Mouse (Mus musculus): ENCODE results near the gene Tppp3. TPM values are rescaled to one million over a fixed set of nuclear protein-coding genes. Genes with fewer than 3 reads are reported as not detected.

The Tppp3 gene
- polyA plus RNA-seq, 1 experiment from 2014 or later: 23.3 TPM

DNA sequence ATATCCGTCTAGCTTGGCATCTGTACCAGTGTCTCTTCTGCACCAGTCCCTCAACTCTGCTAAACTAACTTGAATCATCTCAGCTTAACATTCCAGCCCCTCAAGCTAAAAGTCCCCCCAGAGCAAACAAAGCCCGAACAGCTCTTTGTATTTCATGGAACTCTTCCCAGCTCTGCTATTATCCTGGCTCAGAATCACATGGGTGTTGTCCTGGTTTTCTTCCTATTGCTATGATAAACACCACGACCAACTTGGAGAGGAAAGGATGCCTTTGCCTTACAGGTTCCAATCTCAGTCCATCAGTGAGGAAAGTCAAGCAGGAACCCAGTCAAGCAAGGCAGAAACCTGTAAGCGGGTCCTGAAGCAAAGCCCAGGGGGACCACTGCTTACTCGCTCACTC is 37.8 kb downstream of the Tppp3 start:
- Histone ChIP-seq H3K27me3 (ENCODE audit: poor library complexity, severe bottlenecking) (no peaks in the 10 kb centered on the region; the same call in 1 of the 2 replicates), H3K27ac (no peak overlapping the region), H3K9me3 (no peaks in the 10 kb centered on the region), H3K36me3 (replicated peaks) (no peaks in the 10 kb centered on the region), H3K4me3 (no peak overlapping the region), H3K4me1 (peaks cover 21% of the 10 kb centered on the region)
- 57% methylated on average over 5 of the region's 5 CpGs for WGBS
- DNase-seq (ENCODE audit: extremely low spot score, low spot score): no peak

- no peaks in the 10 kb centered on the region for H3K9me3 ChIP-seq
- H3K27me3 ChIP-seq (ENCODE audit: poor library complexity, severe bottlenecking): no peaks in the 10 kb centered on the region; the same call in 1 of the 2 replicates
- DNase-seq (ENCODE audit: extremely low spot score, low spot score): no peak
- H3K27ac ChIP-seq: no peak overlapping the region
- no peak overlapping the region for H3K4me3 ChIP-seq
- H3K36me3 ChIP-seq (replicated peaks): no peaks in the 10 kb centered on the region
- peaks cover 21% of the 10 kb centered on the region for H3K4me1 ChIP-seq
- WGBS: 74% methylated on average over 6 of the region's 6 CpGs
Observed at GRCm38 (mm10) chr8:105433021-105433420, 38.3 kb downstream of the Tppp3 start.

- 73% methylated on average over 7 of the region's 7 CpGs for WGBS
- Histone ChIP-seq H3K4me1 (peaks cover 23% of the 10 kb centered on the region), H3K4me3 (no peak overlapping the region)
Observed at GRCm38 (mm10) chr8:105431743-105432515, 39.4 kb downstream of the Tppp3 start.

DNA sequence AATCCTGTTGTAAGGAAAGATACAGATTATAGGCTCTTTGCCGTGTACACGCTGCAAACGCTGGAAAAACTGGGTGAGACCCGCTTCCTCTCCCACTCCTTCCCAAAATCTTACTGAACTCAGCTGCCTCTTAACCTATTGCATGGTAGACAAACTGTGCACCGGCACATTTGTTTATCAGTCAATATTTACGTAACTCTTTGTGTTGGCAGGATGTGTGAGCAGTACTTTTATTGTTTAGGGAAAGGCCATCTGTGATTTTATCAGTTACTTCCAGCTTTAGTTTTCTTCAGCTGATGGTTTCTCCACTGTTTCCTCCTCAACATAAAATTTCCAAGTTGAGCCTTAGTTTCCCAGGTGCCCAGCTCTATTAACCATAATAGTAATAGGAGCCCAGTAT is 44.4 kb downstream of the Tppp3 start:
- H3K27me3 ChIP-seq (ENCODE audit: poor library complexity, severe bottlenecking): no peaks in the 10 kb centered on the region
- H3K27ac ChIP-seq: no peak overlapping the region
- H3K36me3 ChIP-seq (replicated peaks): no peaks in the 10 kb centered on the region
- no peak for DNase-seq (ENCODE audit: extremely low spot score, low spot score)
- 89% methylated on average over 6 of the region's 6 CpGs for whole genome bisulfite sequencing
- no peak overlapping the region for H3K4me3 ChIP-seq
- H3K4me1 ChIP-seq: peaks cover 5% of the 10 kb centered on the region; the same call in 1 of the 2 replicates
- no peaks in the 10 kb centered on the region for H3K9me3 ChIP-seq

More at GRCm38 (mm10) chr8:105431743-105432515, 39.4 kb downstream of the Tppp3 start:
- Histone ChIP-seq H3K27ac (no peak overlapping the region), H3K36me3 (replicated peaks) (no peaks in the 10 kb centered on the region), H3K27me3 (ENCODE audit: poor library complexity, severe bottlenecking) (no peaks in the 10 kb centered on the region; the same call in 1 of the 2 replicates), H3K9me3 (no peaks in the 10 kb centered on the region)
- DNase-seq (ENCODE audit: extremely low spot score, low spot score): no peak

DNA sequence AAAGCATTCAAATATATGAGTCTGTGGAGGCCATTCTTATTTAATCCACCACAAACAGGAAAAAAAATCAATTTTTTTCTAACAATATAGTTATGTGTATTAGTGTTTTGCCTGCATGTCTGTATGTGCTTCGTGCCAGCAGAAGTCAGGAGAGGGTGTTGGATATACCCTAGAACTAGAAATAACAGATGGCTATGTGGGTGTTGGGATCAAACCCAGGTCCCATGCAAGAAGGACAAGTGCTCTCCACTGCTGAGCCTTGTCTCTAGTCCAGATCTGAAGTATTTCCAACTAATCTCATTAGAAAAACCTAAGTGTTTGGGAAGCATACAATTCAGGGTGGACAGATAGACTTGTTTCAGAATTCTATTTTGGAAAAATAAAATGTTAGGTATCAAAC is 49.3 kb downstream of the Tppp3 start:
- WGBS: 73% methylated on average over 1 of the region's 1 CpGs
- Histone ChIP-seq H3K4me1 (no peaks in the 10 kb centered on the region), H3K27me3 (ENCODE audit: poor library complexity, severe bottlenecking) (no peaks in the 10 kb centered on the region), H3K4me3 (no peak overlapping the region), H3K27ac (no peak overlapping the region), H3K36me3 (replicated peaks) (no peaks in the 10 kb centered on the region), H3K9me3 (no peaks in the 10 kb centered on the region)
- DNase-seq (ENCODE audit: extremely low spot score, low spot score): no peak

DNA sequence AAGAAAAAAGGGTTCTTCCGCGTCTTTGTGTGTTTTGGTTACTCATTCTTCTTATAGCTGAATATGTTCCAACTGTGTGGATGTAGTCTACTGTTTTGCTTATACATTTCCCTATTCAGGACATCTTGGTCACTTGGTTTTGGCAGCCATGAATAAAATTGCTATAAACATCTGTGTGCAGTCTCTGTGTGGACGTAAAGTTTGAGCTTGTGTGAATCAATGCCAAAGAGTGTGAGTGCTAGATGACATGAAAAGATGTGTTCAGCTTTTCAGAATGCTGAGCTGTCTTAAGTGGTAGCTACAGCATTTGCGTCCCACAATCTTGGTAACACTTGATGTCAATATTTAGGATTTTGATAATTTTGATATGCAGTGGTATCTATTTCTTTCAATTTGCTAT is 51.5 kb downstream of the Tppp3 start:
- H3K27me3 ChIP-seq (ENCODE audit: poor library complexity, severe bottlenecking): peaks cover 10% of the 10 kb centered on the region
- no peaks in the 10 kb centered on the region for H3K36me3 ChIP-seq (replicated peaks)
- no peaks in the 10 kb centered on the region for H3K9me3 ChIP-seq
- no peaks in the 10 kb centered on the region for H3K4me1 ChIP-seq
- H3K27ac ChIP-seq: no peak overlapping the region
- H3K4me3 ChIP-seq: no peak overlapping the region
- DNase-seq (ENCODE audit: extremely low spot score, low spot score): no peak
- 95% methylated on average over 4 of the region's 4 CpGs for WGBS

DNA sequence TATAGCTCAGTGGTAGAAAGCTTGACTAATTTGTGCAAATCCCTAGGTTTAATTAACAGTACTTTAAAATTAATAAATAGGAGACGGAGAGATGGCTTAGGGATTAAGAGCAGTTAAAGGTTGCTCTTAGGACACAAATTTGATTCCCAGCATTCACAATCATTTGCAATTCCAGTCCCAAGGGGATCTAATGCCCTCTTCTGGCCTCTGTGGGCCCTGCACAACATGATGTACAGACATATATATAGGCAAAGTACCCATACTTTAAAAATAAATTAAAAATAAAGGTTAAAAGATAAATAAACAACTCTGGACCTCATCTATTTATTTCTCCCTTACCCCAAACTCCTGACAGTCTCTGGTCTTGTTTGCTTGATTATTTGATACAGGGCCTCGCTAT is 52.3 kb downstream of the Tppp3 start:
- H3K4me3 ChIP-seq: no peak overlapping the region
- no peak for DNase-seq (ENCODE audit: extremely low spot score, low spot score)
- H3K4me1 ChIP-seq: no peaks in the 10 kb centered on the region
- 80% methylated on average over 2 of the region's 2 CpGs for WGBS
- H3K27ac ChIP-seq: no peak overlapping the region
- no peaks in the 10 kb centered on the region for H3K36me3 ChIP-seq (replicated peaks)
- no peaks in the 10 kb centered on the region for H3K9me3 ChIP-seq
- peaks cover 18% of the 10 kb centered on the region for H3K27me3 ChIP-seq (ENCODE audit: poor library complexity, severe bottlenecking)

Other genes with a start within 250 kb of the Tppp3 start
- gene D230025D16Rik, start 246.4 kb downstream of the Tppp3 start, polyA plus RNA-seq (2016; fragmentation: Nextera tagmentation; extraction: Ambion mirVana): 23.0 and 24.4 TPM in 2 replicates
- gene B3gnt9, start 216.4 kb downstream of the Tppp3 start, polyA plus RNA-seq (2016; fragmentation: Nextera tagmentation; extraction: Ambion mirVana): 1.4 and 2.1 TPM in 2 replicates
- gene Tradd, start 206.9 kb downstream of the Tppp3 start, polyA plus RNA-seq (2016; fragmentation: Nextera tagmentation; extraction: Ambion mirVana): 13.4 and 13.9 TPM in 2 replicates
- gene Fbxl8, start 206.9 kb downstream of the Tppp3 start, polyA plus RNA-seq (2016; fragmentation: Nextera tagmentation; extraction: Ambion mirVana): 0.55 and 0.91 TPM in 2 replicates
- gene Hsf4, start 201.7 kb downstream of the Tppp3 start, polyA plus RNA-seq (2016; fragmentation: Nextera tagmentation; extraction: Ambion mirVana): not detected in 2 replicates
- gene Nol3, start 195.4 kb downstream of the Tppp3 start, polyA plus RNA-seq (2016; fragmentation: Nextera tagmentation; extraction: Ambion mirVana): 0.57 and 0.99 TPM in 2 replicates
- gene 4931428F04Rik, start 181.7 kb downstream of the Tppp3 start, polyA plus RNA-seq (2016; fragmentation: Nextera tagmentation; extraction: Ambion mirVana): 16.5 and 19.8 TPM in 2 replicates
- gene Exoc3l, start 175.4 kb downstream of the Tppp3 start, polyA plus RNA-seq (2016; fragmentation: Nextera tagmentation; extraction: Ambion mirVana): 11.5 and 11.6 TPM in 2 replicates
- gene E2f4, start 173.9 kb downstream of the Tppp3 start, polyA plus RNA-seq (2016; fragmentation: Nextera tagmentation; extraction: Ambion mirVana): 136 and 144 TPM in 2 replicates
- gene Elmo3, start 165.9 kb downstream of the Tppp3 start, polyA plus RNA-seq (2016; fragmentation: Nextera tagmentation; extraction: Ambion mirVana): 1.8 and 1.9 TPM in 2 replicates
- 1.4 TPM in 2 replicates for gene Lrrc29, start 145.2 kb downstream of the Tppp3 start, polyA plus RNA-seq (2016; fragmentation: Nextera tagmentation; extraction: Ambion mirVana)
- 95.3 and 96.6 TPM in 2 replicates for gene Tmem208, start 145.2 kb downstream of the Tppp3 start, polyA plus RNA-seq (2016; fragmentation: Nextera tagmentation; extraction: Ambion mirVana)
- gene Fhod1, start 123.6 kb downstream of the Tppp3 start, polyA plus RNA-seq (2016; fragmentation: Nextera tagmentation; extraction: Ambion mirVana): 2.1 and 2.2 TPM in 2 replicates
- gene Slc9a5, start 122.7 kb downstream of the Tppp3 start, polyA plus RNA-seq (2016; fragmentation: Nextera tagmentation; extraction: Ambion mirVana): 5.2 and 5.5 TPM in 2 replicates
- gene Plekhg4, start 98.3 kb downstream of the Tppp3 start, polyA plus RNA-seq (2016; fragmentation: Nextera tagmentation; extraction: Ambion mirVana): 0.64 and 1.1 TPM in 2 replicates
- not detected in 2 replicates for gene Kctd19, start 58.0 kb downstream of the Tppp3 start, polyA plus RNA-seq (2016; fragmentation: Nextera tagmentation; extraction: Ambion mirVana)
- gene Lrrc36, start 58.0 kb downstream of the Tppp3 start, polyA plus RNA-seq (2016; fragmentation: Nextera tagmentation; extraction: Ambion mirVana): 0.36 and 0.93 TPM in 2 replicates
- gene Zdhhc1, start 25.4 kb upstream of the Tppp3 start, polyA plus RNA-seq (2016; fragmentation: Nextera tagmentation; extraction: Ambion mirVana): 12.9 and 18.5 TPM in 2 replicates
- gene Hsd11b2, start 47.2 kb upstream of the Tppp3 start, polyA plus RNA-seq (2016; fragmentation: Nextera tagmentation; extraction: Ambion mirVana): 12.3 and 15.6 TPM in 2 replicates
- gene Atp6v0d1, start 94.5 kb upstream of the Tppp3 start, polyA plus RNA-seq (2016; fragmentation: Nextera tagmentation; extraction: Ambion mirVana): 65.3 and 73.4 TPM in 2 replicates
- gene Ripor1, start 133.7 kb upstream of the Tppp3 start, polyA plus RNA-seq (2016; fragmentation: Nextera tagmentation; extraction: Ambion mirVana): 13.9 and 14.4 TPM in 2 replicates
- gene Ctcf, start 165.0 kb upstream of the Tppp3 start, polyA plus RNA-seq (2016; fragmentation: Nextera tagmentation; extraction: Ambion mirVana): 146 and 150 TPM in 2 replicates
- gene Agrp, start 165.9 kb upstream of the Tppp3 start, polyA plus RNA-seq (2016; fragmentation: Nextera tagmentation; extraction: Ambion mirVana): 0.38 and 0.84 TPM in 2 replicates
- gene Carmil2, start 214.7 kb upstream of the Tppp3 start, polyA plus RNA-seq (2016; fragmentation: Nextera tagmentation; extraction: Ambion mirVana): 0.71 and 1.1 TPM in 2 replicates
- gene Acd, start 229.6 kb upstream of the Tppp3 start, polyA plus RNA-seq (2016; fragmentation: Nextera tagmentation; extraction: Ambion mirVana): 75.9 and 77.1 TPM in 2 replicates
- gene Pard6a, start 229.6 kb upstream of the Tppp3 start, polyA plus RNA-seq (2016; fragmentation: Nextera tagmentation; extraction: Ambion mirVana): 22.7 and 22.8 TPM in 2 replicates
- gene 4933405L10Rik, start 236.1 kb upstream of the Tppp3 start, polyA plus RNA-seq (2016; fragmentation: Nextera tagmentation; extraction: Ambion mirVana): 0.12 and 0.21 TPM in 2 replicates
- gene Enkd1, start 236.7 kb upstream of the Tppp3 start, polyA plus RNA-seq (2016; fragmentation: Nextera tagmentation; extraction: Ambion mirVana): 54.3 and 56.0 TPM in 2 replicates